Mouse (Mus musculus) intestine, postnatal 0 days (tissue): ENCODE data around the gene Slc6a21. TPM values are rescaled to one million over a fixed set of nuclear protein-coding genes. Genes with fewer than 3 reads are reported as not detected.
A peak's percentile ranks its signal among the peaks of the same experiment; 100 is the strongest.

Source experiments
- ATAC-seq: fragments of 200-750 bp; cut with Nextera tagmentation; 2 replicates; pipeline ENCODE4 v1.8.0; 2017; ENCODE audit warnings: mild to moderate bottlenecking, moderate TSS enrichment, moderate library complexity
- H3K27ac ChIP-seq: fragments of 300-500 bp; sonication (generic); 2 replicates; pipeline ENCODE4 v1.5.1; 2014; ENCODE audit warnings: mild to moderate bottlenecking, low read depth, low read length, moderate library complexity
- H3K27me3 ChIP-seq: fragments of 300-500 bp; sonication (generic); replicated peaks from 2 replicates; pipeline ENCODE4 v1.6.1; 2014; ENCODE audit warnings: low read length, mixed read lengths; ENCODE audit not compliant: control insufficient read depth, insufficient read depth
- H3K36me3 ChIP-seq: fragments of 300-500 bp; sonication (generic); 2 replicates; pipeline ENCODE4 v1.6.1; 2014; ENCODE audit warnings: mild to moderate bottlenecking, moderate library complexity; ENCODE audit not compliant: control insufficient read depth, insufficient read depth
- H3K4me1 ChIP-seq: fragments of 300-500 bp; sonication (generic); replicated peaks from 2 replicates; pipeline ENCODE4 v1.6.1; 2014; ENCODE audit warnings: antibody characterized with exemption, low read length, mixed read lengths; ENCODE audit not compliant: control insufficient read depth, insufficient read depth
- H3K4me2 ChIP-seq: fragments of 300-500 bp; sonication (generic); replicated peaks from 2 replicates; pipeline ENCODE4 v1.6.1; 2014; ENCODE audit warnings: low read depth, mild to moderate bottlenecking, moderate library complexity
- H3K4me3 ChIP-seq: fragments of 300-500 bp; sonication (generic); 2 replicates; pipeline ENCODE4 v1.5.1; 2014; ENCODE audit warnings: low read depth, low read length
- H3K9ac ChIP-seq: fragments of 300-500 bp; sonication (generic); 2 replicates; pipeline ENCODE4 v1.6.1; 2014; ENCODE audit warnings: mild to moderate bottlenecking, low read depth, low read length
- H3K9me3 ChIP-seq: fragments of 300-500 bp; sonication (generic); 2 replicates; pipeline ENCODE4 v1.6.1; 2016; ENCODE audit warnings: mixed run types; ENCODE audit not compliant: control insufficient read depth
- CTCF ChIP-seq: sonication (generic); IDR thresholded peaks from 2 replicates; pipeline ENCODE4 v1.5.1; 2016; ENCODE audit warnings: low read depth, mild to moderate bottlenecking, control low read depth, antibody characterized with exemption, moderate library complexity
- WGBS: fragments of 180-500 bp; shearing (Covaris S2); extraction: QIAGEN DNeasy Blood & Tissue Kit; methylation state at CpG from one replicate; pipeline ENCODE4 v1.1.7; 2014; 5-methylcytosine and 5-hydroxymethylcytosine counted together
- polyA plus RNA-seq: library from polyadenylated mRNA; unstranded; fragments of >200 nt; fragmentation: Nextera tagmentation; extraction: Ambion mirVana; gene quantifications from 2 replicates; pipeline ENCODE4 v1.2.1, GENCODE M21; 2015

Gene Slc6a21
- polyA plus RNA-seq, 1 experiment from 2014 or later, result not detected

GRCm38 (mm10) chr7:45237747-45238699, 39.3 kb upstream of the Slc6a21 start:
- Histone ChIP-seq H3K4me3 (0 out of 2 replicates have a peak overlapping the region, but pooled peaks have one; percentile 3), H3K4me1 (peaks cover 8% of the 10 kb centered on the region), H3K27ac (no peak overlapping the region), H3K36me3 (peaks cover 3% of the 10 kb centered on the region; the same call in 1 of the 2 replicates), H3K9me3 (no peaks in the 10 kb centered on the region), H3K27me3 (no peaks in the 10 kb centered on the region), H3K4me2 (peak overlapping the region; percentile 37; the same call in 1 of the 2 replicates), H3K9ac (no peak overlapping the region)
- TF ChIP-seq CTCF, result no peak
- ATAC-seq, result no peak
- whole genome bisulfite sequencing, result 81% methylated on average over 17 of the region's 17 CpGs

- no peaks in the 10 kb centered on the region for H3K27me3 ChIP-seq
- no peak for TF ChIP-seq CTCF
- H3K4me2 ChIP-seq, result peak within 1 kb of the TSS; percentile 37; the same call in 1 of the 2 replicates
- H3K27ac ChIP-seq, result no peak within 1 kb of the TSS
- H3K9me3 ChIP-seq, result no peaks in the 10 kb centered on the region
- ATAC-seq, result no peak
- 40% methylated on average over 20 of the region's 20 CpGs for WGBS
- H3K4me3 ChIP-seq, result 0 out of 2 replicates have a peak within 1 kb of the TSS, but pooled peaks have one; percentile 3
- no peak within 1 kb of the TSS for H3K9ac ChIP-seq
- peaks cover 4% of the 10 kb centered on the region for H3K4me1 ChIP-seq
- no peaks in the 10 kb centered on the region; the same call in 1 of the 2 replicates for H3K36me3 ChIP-seq
Observed at GRCm38 (mm10) chr7:45238723-45239496, 38.4 kb upstream of the Slc6a21 start, which contains the start of gene Cd37. Gene Cd37, minus strand, starts transcription at chr7:45239115.

GRCm38 (mm10) chr7:45240109-45240508, 37.2 kb upstream of the Slc6a21 start:
- H3K4me3 ChIP-seq, result no peak overlapping the region
- no peak for TF ChIP-seq CTCF
- no peak overlapping the region for H3K27ac ChIP-seq
- H3K9ac ChIP-seq, result no peak overlapping the region
- 90% methylated on average over 7 of the region's 7 CpGs for WGBS
- no peak for ATAC-seq
- H3K4me2 ChIP-seq, result no peak overlapping the region
- H3K4me1 ChIP-seq, result no peaks in the 10 kb centered on the region
- H3K27me3 ChIP-seq, result no peaks in the 10 kb centered on the region
- H3K9me3 ChIP-seq, result no peaks in the 10 kb centered on the region
- H3K36me3 ChIP-seq, result no peaks in the 10 kb centered on the region

- Histone ChIP-seq H3K36me3 (no peaks in the 10 kb centered on the region), H3K27ac (no peak within 1 kb of the TSS), H3K9me3 (no peaks in the 10 kb centered on the region), H3K4me1 (no peaks in the 10 kb centered on the region), H3K9ac (no peak within 1 kb of the TSS), H3K4me3 (no peak within 1 kb of the TSS), H3K4me2 (peak within 1 kb of the TSS; percentile 40), H3K27me3 (no peaks in the 10 kb centered on the region)
- peak; percentile 23; the same call in 1 of the 2 replicates for ATAC-seq
- WGBS, result 25% methylated on average over 53 of the region's 53 CpGs
- no peak; the same call in 1 of the 2 replicates for TF ChIP-seq CTCF
Observed at GRCm38 (mm10) chr7:45240633-45241388, 36.5 kb upstream of the Slc6a21 start, which contains the start of gene Slc6a16. Gene Slc6a16, plus strand, starts transcription at chr7:45241085.

- 84% methylated on average over 6 of the region's 6 CpGs for WGBS
- Histone ChIP-seq H3K36me3 (no peaks in the 10 kb centered on the region), H3K4me2 (peak overlapping the region; percentile 40; the same call in 1 of the 2 replicates), H3K27me3 (no peaks in the 10 kb centered on the region), H3K4me3 (no peak overlapping the region), H3K9me3 (no peaks in the 10 kb centered on the region), H3K27ac (no peak overlapping the region), H3K9ac (no peak overlapping the region), H3K4me1 (no peaks in the 10 kb centered on the region)
- no peak for TF ChIP-seq CTCF
- ATAC-seq, result no peak
Observed at GRCm38 (mm10) chr7:45241389-45241749, 35.9 kb upstream of the Slc6a21 start.
